Mouse (Mus musculus): ENCODE data around the gene Gbp9. TPM values are rescaled to one million over a fixed set of nuclear protein-coding genes. Genes with fewer than 3 reads are reported as not detected.

Gene Gbp9
- polyA plus RNA-seq, 1 experiment from 2014 or later: 3.4 TPM

Other genes with a start within 250 kb of the Gbp9 start
- 0.11 and 0.53 TPM in 2 replicates for gene Abcg3, start 156.8 kb downstream of the Gbp9 start, polyA plus RNA-seq (2014; fragmentation: Nextera tagmentation; extraction: Ambion mirVana)
- gene Gbp8, start within 50 bp of the Gbp9 start, polyA plus RNA-seq (2014; fragmentation: Nextera tagmentation; extraction: Ambion mirVana): 0.76 TPM in 1 of 2 replicates, not detected in the other
- gene Gbp4, start within 50 bp of the Gbp9 start, polyA plus RNA-seq (2014; fragmentation: Nextera tagmentation; extraction: Ambion mirVana): 0.15 and 3.4 TPM in 2 replicates
- 1.9 TPM in 1 of 2 replicates, not detected in the other for gene Gbp10, start 100.0 kb upstream of the Gbp9 start, polyA plus RNA-seq (2014; fragmentation: Nextera tagmentation; extraction: Ambion mirVana)
- gene Gm43302, start 154.2 kb upstream of the Gbp9 start, polyA plus RNA-seq (2014; fragmentation: Nextera tagmentation; extraction: Ambion mirVana): 0.84 TPM in 1 of 2 replicates, not detected in the other
- gene Gbp6, start 154.2 kb upstream of the Gbp9 start, polyA plus RNA-seq (2014; fragmentation: Nextera tagmentation; extraction: Ambion mirVana): 0.40 and 4.4 TPM in 2 replicates